29 mouse cellular contexts compared by ENCODE assay signal in genomic region chr1:194955749-194956148, GRCm38 (mm10). TPM values are rescaled to one million over a fixed set of nuclear protein-coding genes. Genes with fewer than 3 reads are reported as not detected.
DNase-seq lines count a peak whose midpoint lies in the region; ATAC-seq lines count a peak whose summit lies in the region.
"Had no signal": no experiment of that assay in that cellular context is flagged by ENCODE, and none has a peak within 500 bp of the region (broad histone marks: within the 10 kb centered on the region; RNA-seq: fewer than 3 reads in every experiment).

No protein-coding gene starts in this region.

- no peak overlapping the region for H3K9ac ChIP-seq in heart, embryonic 12.5 days
- H3K9ac ChIP-seq in kidney, embryonic 16.5 days (replicated peaks; ENCODE audit: low read length) = no peak overlapping the region
- H3K9ac ChIP-seq: forebrain, embryonic 13.5 days; heart, embryonic 13.5 days; hindbrain, embryonic 15.5 days; limb, embryonic 15.5 days; liver, embryonic 13.5 days; neural tube, embryonic 12.5 days had no signal

- no peak overlapping the region for H3K4me3 ChIP-seq in heart, embryonic 12.5 days
- no peak overlapping the region for H3K4me3 ChIP-seq in kidney, embryonic 16.5 days (ENCODE audit: low read length)
- no peak overlapping the region for H3K4me3 ChIP-seq in brown adipose tissue, adult 24 weeks (ENCODE audit: insufficient read depth, low read depth, low read length)
- no peak overlapping the region for H3K4me3 ChIP-seq in limb, embryonic 10.5 days
- H3K4me3 ChIP-seq: forebrain, embryonic 13.5 days; heart, embryonic 13.5 days; hindbrain, embryonic 10.5 days; hindbrain, embryonic 15.5 days; limb, embryonic 15.5 days; liver, embryonic 13.5 days; neural tube, embryonic 12.5 days had no signal

- no peaks in the 10 kb centered on the region for H3K27me3 ChIP-seq in heart, embryonic 12.5 days (replicated peaks)
- H3K27me3 ChIP-seq in kidney, embryonic 16.5 days (ENCODE audit: insufficient read depth, low read length) = no peaks in the 10 kb centered on the region
- no peaks in the 10 kb centered on the region for H3K27me3 ChIP-seq in limb, embryonic 10.5 days (ENCODE audit: low read depth, poor library complexity, severe bottlenecking)
- H3K27me3 ChIP-seq: forebrain, embryonic 13.5 days; heart, embryonic 13.5 days; hindbrain, embryonic 15.5 days; limb, embryonic 15.5 days; liver, embryonic 13.5 days; neural tube, embryonic 12.5 days had no signal

- no peak overlapping the region for H3K27ac ChIP-seq in heart, embryonic 12.5 days (ENCODE audit: poor library complexity, severe bottlenecking)
- no peak overlapping the region for H3K27ac ChIP-seq in kidney, embryonic 16.5 days (ENCODE audit: low read length)
- H3K27ac ChIP-seq in brown adipose tissue, adult 24 weeks (replicated peaks; ENCODE audit: low read depth, low read length) = peak overlapping the region; percentile 16; the same call in 1 of the 2 replicates
- H3K27ac ChIP-seq in limb, embryonic 10.5 days = no peak overlapping the region
- H3K27ac ChIP-seq: forebrain, embryonic 13.5 days; heart, embryonic 13.5 days; hindbrain, embryonic 10.5 days; hindbrain, embryonic 15.5 days; limb, embryonic 15.5 days; liver, embryonic 13.5 days; neural tube, embryonic 12.5 days; stomach, postnatal 0 days had no signal

- ATAC-seq in heart, embryonic 12.5 days (ENCODE audit: insufficient number of reproducible peaks, low FRiP score) = no peak
- peak; percentile 87; the same call in 1 of the 2 replicates for ATAC-seq in kidney, embryonic 16.5 days (ENCODE audit: low FRiP score, low TSS enrichment)
- ATAC-seq: forebrain, embryonic 13.5 days; inflammation-experienced regulatory T-cells, adult 6 months; midbrain, embryonic 16.5 days had no signal

- H3K9me3 ChIP-seq in heart, embryonic 12.5 days (replicated peaks) = no peaks in the 10 kb centered on the region
- no peaks in the 10 kb centered on the region for H3K9me3 ChIP-seq in kidney, embryonic 16.5 days (ENCODE audit: low read length)
- no peaks in the 10 kb centered on the region for H3K9me3 ChIP-seq in limb, embryonic 10.5 days (replicated peaks)
- H3K9me3 ChIP-seq: forebrain, embryonic 13.5 days; G1E; heart, embryonic 13.5 days; hindbrain, embryonic 10.5 days; hindbrain, embryonic 15.5 days; limb, embryonic 15.5 days; liver, embryonic 13.5 days; neural tube, embryonic 12.5 days had no signal

- H3K4me2 ChIP-seq in heart, embryonic 12.5 days = no peak overlapping the region
- no peak overlapping the region for H3K4me2 ChIP-seq in kidney, embryonic 16.5 days (replicated peaks; ENCODE audit: low read depth, low read length)
- H3K4me2 ChIP-seq: forebrain, embryonic 13.5 days; heart, embryonic 13.5 days; hindbrain, embryonic 15.5 days; limb, embryonic 15.5 days; liver, embryonic 13.5 days; midbrain, embryonic 11.5 days; neural tube, embryonic 12.5 days had no signal

- H3K36me3 ChIP-seq in heart, embryonic 12.5 days = peaks cover 15% of the 10 kb centered on the region; the same call in 1 of the 2 replicates
- H3K36me3 ChIP-seq in kidney, embryonic 16.5 days (ENCODE audit: insufficient read depth, low read length) = no peaks in the 10 kb centered on the region
- H3K36me3 ChIP-seq in limb, embryonic 10.5 days = no peaks in the 10 kb centered on the region
- H3K36me3 ChIP-seq: G1E; hindbrain, embryonic 10.5 days; hindbrain, embryonic 15.5 days; limb, embryonic 15.5 days; liver, embryonic 13.5 days; neural tube, embryonic 12.5 days had no signal

- no peaks in the 10 kb centered on the region for H3K4me1 ChIP-seq in heart, embryonic 12.5 days (replicated peaks)
- no peaks in the 10 kb centered on the region for H3K4me1 ChIP-seq in kidney, embryonic 16.5 days (ENCODE audit: insufficient read depth, low read length)
- H3K4me1 ChIP-seq in brown adipose tissue, adult 24 weeks (ENCODE audit: control insufficient read depth, insufficient read depth, insufficient read length, low read length) = peaks cover 8% of the 10 kb centered on the region; the same call in 1 of the 2 replicates
- no peaks in the 10 kb centered on the region for H3K4me1 ChIP-seq in limb, embryonic 10.5 days
- H3K4me1 ChIP-seq: forebrain, embryonic 13.5 days; hindbrain, embryonic 10.5 days; hindbrain, embryonic 15.5 days; limb, embryonic 15.5 days; neural tube, embryonic 12.5 days had no signal

- peak; percentile 94 for DNase-seq in heart, adult 11 months
- no peak for DNase-seq in kidney, postnatal 4 days
- DNase-seq in lung, postnatal 25 days (ENCODE audit: low spot score) = peak; percentile 52
- no peak for DNase-seq in limb, embryonic 10.5 days (ENCODE audit: low spot score)
- DNase-seq: adrenal gland, adult 8-10 months; cerebellum, adult 8-10 months; cerebellum, postnatal 25 days; gastrocnemius, postnatal 25 days; heart, postnatal 14 days; layer of hippocampus, postnatal 36 days; left cerebral cortex, postnatal 4 days; liver, embryonic 13.5 days; right cerebral cortex, adult 18-20 months; thymus, adult 18-20 months; thymus, postnatal 25 days had no signal

- 62% methylated on average over 2 of the region's 2 CpGs for WGBS in heart, embryonic 12.5 days
- 14% methylated on average over 2 of the region's 2 CpGs for WGBS in kidney, embryonic 16.5 days
- WGBS in limb, embryonic 10.5 days = 71% methylated on average over 2 of the region's 2 CpGs

RNA-seq across cellular contexts. Expression of gene Cd34, which starts 17.1 kb away (rescaled TPM):
- 86.2 and 91.5 TPM in 2 replicates for polyA plus RNA-seq in heart, embryonic 12.5 days (2016; fragmentation: Nextera tagmentation; extraction: Ambion mirVana)
- polyA plus RNA-seq in kidney, embryonic 16.5 days (2015; fragmentation: Nextera tagmentation; extraction: Ambion mirVana) = 106 and 114 TPM in 2 replicates
- 28.4 and 46.9 TPM in 2 replicates for polyA plus RNA-seq in brown adipose tissue, adult 24 weeks (2012; ENCODE audit: insufficient read depth, insufficient read length, missing spikeins)
- polyA plus RNA-seq in limb, embryonic 10.5 days (2016; fragmentation: Nextera tagmentation; extraction: Ambion mirVana) = 51.7 and 52.3 TPM in 2 replicates

Comparison
In these comparisons a context has a peak if more than half of its experiments do, and no peak if none do; other contexts are left out.
1. DNase-seq: peak in heart, adult 11 months (single experiment) and lung, postnatal 25 days (single experiment); none in kidney, postnatal 4 days (0 of 2) and limb, embryonic 10.5 days (single experiment).